Mouse (Mus musculus): ENCODE measurements around the gene Zbtb26. TPM values are rescaled to one million over a fixed set of nuclear protein-coding genes. Genes with fewer than 3 reads are reported as not detected.

Zbtb26 gene
- polyA plus RNA-seq, 1 experiment from 2014 or later, result 2.2 TPM

- peaks cover 5% of the 10 kb centered on the region; the same call in 1 of the 2 replicates for H3K4me1 ChIP-seq (ENCODE audit: insufficient read depth, low read depth, low read length)
- H3K9me3 ChIP-seq (ENCODE audit: low read length), result no peaks in the 10 kb centered on the region
- 0 out of 2 replicates have a peak, but pooled peaks have one; percentile 4 for TF ChIP-seq CTCF (IDR thresholded peaks at IDR 0.05)
- peak; percentile 62 for TF ChIP-seq EP300 (IDR thresholded peaks at IDR 0.05)
- ATAC-seq, result peak; percentile 97
- peak overlapping the region; percentile 81 for H3K9ac ChIP-seq (replicated peaks; ENCODE audit: low read depth)
- H3K27me3 ChIP-seq (replicated peaks; ENCODE audit: insufficient read depth, low read length), result no peaks in the 10 kb centered on the region
- H3K36me3 ChIP-seq (ENCODE audit: insufficient read depth, low read length), result no peaks in the 10 kb centered on the region
- peak overlapping the region; percentile 85 for H3K4me3 ChIP-seq (ENCODE audit: low read depth, low read length)
- 1% methylated on average over 38 of the region's 38 CpGs for WGBS
- peak overlapping the region; percentile 89 for H3K4me2 ChIP-seq (replicated peaks; ENCODE audit: low read depth, low read length)
- peak overlapping the region; percentile 91 for H3K27ac ChIP-seq (ENCODE audit: low read length)
- peak; percentile 96 for DNase-seq (ENCODE audit: low spot score)
Observed at GRCm38 (mm10) chr2:37430593-37431464, 12.1 kb downstream of the Zbtb26 start.

- Histone ChIP-seq H3K27ac (ENCODE audit: low read length) (no peak overlapping the region), H3K9me3 (ENCODE audit: low read length) (no peaks in the 10 kb centered on the region), H3K4me3 (ENCODE audit: low read depth, low read length) (no peak overlapping the region), H3K4me1 (ENCODE audit: insufficient read depth, low read depth, low read length) (no peaks in the 10 kb centered on the region), H3K4me2 (replicated peaks; ENCODE audit: low read depth, low read length) (no peak overlapping the region), H3K27me3 (replicated peaks; ENCODE audit: insufficient read depth, low read length) (no peaks in the 10 kb centered on the region), H3K9ac (replicated peaks; ENCODE audit: low read depth) (no peak overlapping the region), H3K36me3 (ENCODE audit: insufficient read depth, low read length) (no peaks in the 10 kb centered on the region)
- ATAC-seq (no peak), DNase-seq (ENCODE audit: low spot score) (no peak)
- TF ChIP-seq EP300 (IDR thresholded peaks at IDR 0.05) (no peak), CTCF (IDR thresholded peaks at IDR 0.05) (no peak)
- WGBS, result 55% methylated on average over 3 of the region's 3 CpGs
Observed at GRCm38 (mm10) chr2:37423671-37424070, 19.3 kb downstream of the Zbtb26 start.

- under 1% methylated on average over 63 of the region's 75 CpGs for WGBS
- peak within 1 kb of the TSS; percentile 99 for H3K4me3 ChIP-seq (ENCODE audit: low read depth, low read length)
- no peaks in the 10 kb centered on the region for H3K36me3 ChIP-seq (ENCODE audit: insufficient read depth, low read length)
- peak within 1 kb of the TSS; percentile 78 for H3K4me2 ChIP-seq (replicated peaks; ENCODE audit: low read depth, low read length)
- TF ChIP-seq EP300 (IDR thresholded peaks at IDR 0.05), result peak; percentile 73
- no peak for TF ChIP-seq CTCF (IDR thresholded peaks at IDR 0.05)
- no peaks in the 10 kb centered on the region for H3K9me3 ChIP-seq (ENCODE audit: low read length)
- no peaks in the 10 kb centered on the region for H3K4me1 ChIP-seq (ENCODE audit: insufficient read depth, low read depth, low read length)
- DNase-seq (ENCODE audit: low spot score) (peak; percentile 99), ATAC-seq (peak; percentile 99)
- no peaks in the 10 kb centered on the region for H3K27me3 ChIP-seq (replicated peaks; ENCODE audit: insufficient read depth, low read length)
- H3K9ac ChIP-seq (replicated peaks; ENCODE audit: low read depth), result peak within 1 kb of the TSS; percentile 98
- H3K27ac ChIP-seq (ENCODE audit: low read length), result peak within 1 kb of the TSS; percentile 95
Observed at GRCm38 (mm10) chr2:37422306-37423304, 20.3 kb downstream of the Zbtb26 start, which contains the start of gene Rc3h2. Rc3h2 (minus strand) TSS chr2:37422903.

- DNase-seq (ENCODE audit: low spot score), result no peak
- no peak for TF ChIP-seq EP300 (IDR thresholded peaks at IDR 0.05)
- no peak for TF ChIP-seq CTCF (IDR thresholded peaks at IDR 0.05)
- no peaks in the 10 kb centered on the region for H3K4me1 ChIP-seq (ENCODE audit: insufficient read depth, low read depth, low read length)
- H3K4me2 ChIP-seq (replicated peaks; ENCODE audit: low read depth, low read length), result peak overlapping the region; percentile 78
- peak overlapping the region; percentile 95 for H3K27ac ChIP-seq (ENCODE audit: low read length)
- no peaks in the 10 kb centered on the region for H3K27me3 ChIP-seq (replicated peaks; ENCODE audit: insufficient read depth, low read length)
- 4% methylated on average over 3 of the region's 3 CpGs for WGBS
- no peaks in the 10 kb centered on the region for H3K36me3 ChIP-seq (ENCODE audit: insufficient read depth, low read length)
- peak overlapping the region; percentile 99 for H3K4me3 ChIP-seq (ENCODE audit: low read depth, low read length)
- no peak for ATAC-seq
- no peaks in the 10 kb centered on the region for H3K9me3 ChIP-seq (ENCODE audit: low read length)
- H3K9ac ChIP-seq (replicated peaks; ENCODE audit: low read depth), result peak overlapping the region; percentile 98
Observed at GRCm38 (mm10) chr2:37421903-37422302, 21.0 kb downstream of the Zbtb26 start.

GRCm38 (mm10) chr2:37395539-37395938, 47.4 kb downstream of the Zbtb26 start:
- Histone ChIP-seq H3K4me1 (ENCODE audit: insufficient read depth, low read depth, low read length) (no peaks in the 10 kb centered on the region), H3K9me3 (ENCODE audit: low read length) (no peaks in the 10 kb centered on the region), H3K36me3 (ENCODE audit: insufficient read depth, low read length) (peaks cover 18% of the 10 kb centered on the region; the same call in 1 of the 2 replicates), H3K9ac (replicated peaks; ENCODE audit: low read depth) (no peak overlapping the region), H3K27me3 (replicated peaks; ENCODE audit: insufficient read depth, low read length) (no peaks in the 10 kb centered on the region), H3K27ac (ENCODE audit: low read length) (no peak overlapping the region), H3K4me2 (replicated peaks; ENCODE audit: low read depth, low read length) (no peak overlapping the region), H3K4me3 (ENCODE audit: low read depth, low read length) (no peak overlapping the region)
- TF ChIP-seq CTCF (IDR thresholded peaks at IDR 0.05) (peak; percentile 50), EP300 (IDR thresholded peaks at IDR 0.05) (no peak)
- ATAC-seq (no peak), DNase-seq (ENCODE audit: low spot score) (peak; percentile 32)
- 48% methylated on average over 1 of the region's 1 CpGs for WGBS

- peaks cover 10% of the 10 kb centered on the region for H3K36me3 ChIP-seq (ENCODE audit: insufficient read depth, low read length)
Observed at GRCm38 (mm10) chr2:37382921-37383320, 60.0 kb downstream of the Zbtb26 start.

More at GRCm38 (mm10) chr2:37382921-37383320, 60.0 kb downstream of the Zbtb26 start:
- no peak for ATAC-seq
- Histone ChIP-seq H3K9me3 (ENCODE audit: low read length) (no peaks in the 10 kb centered on the region), H3K4me1 (ENCODE audit: insufficient read depth, low read depth, low read length) (no peaks in the 10 kb centered on the region), H3K27ac (ENCODE audit: low read length) (no peak overlapping the region), H3K4me2 (replicated peaks; ENCODE audit: low read depth, low read length) (no peak overlapping the region), H3K4me3 (ENCODE audit: low read depth, low read length) (no peak overlapping the region), H3K9ac (replicated peaks; ENCODE audit: low read depth) (no peak overlapping the region), H3K27me3 (replicated peaks; ENCODE audit: insufficient read depth, low read length) (no peaks in the 10 kb centered on the region)
- 93% methylated on average over 9 of the region's 9 CpGs for WGBS
- no peak for TF ChIP-seq CTCF (IDR thresholded peaks at IDR 0.05)
- TF ChIP-seq EP300 (IDR thresholded peaks at IDR 0.05), result no peak
- no peak for DNase-seq (ENCODE audit: low spot score)

Other genes starting within 250 kb of the Zbtb26 start
- gene Olfr366, start 231.6 kb downstream of the Zbtb26 start, polyA plus RNA-seq (2015; fragmentation: Nextera tagmentation; extraction: Ambion mirVana), result not detected in 2 replicates
- not detected in 2 replicates for gene Olfr368, start 116.6 kb downstream of the Zbtb26 start, polyA plus RNA-seq (2015; fragmentation: Nextera tagmentation; extraction: Ambion mirVana)
- 38.1 and 41.8 TPM in 2 replicates for gene Pdcl, start 83.8 kb downstream of the Zbtb26 start, polyA plus RNA-seq (2015; fragmentation: Nextera tagmentation; extraction: Ambion mirVana)
- 7.6 and 9.3 TPM in 2 replicates for gene Rc3h2, start 20.2 kb downstream of the Zbtb26 start, polyA plus RNA-seq (2015; fragmentation: Nextera tagmentation; extraction: Ambion mirVana)
- 3.1 and 3.5 TPM in 2 replicates for gene Zbtb6, start within 50 bp of the Zbtb26 start, polyA plus RNA-seq (2015; fragmentation: Nextera tagmentation; extraction: Ambion mirVana)
- 22.3 and 26.7 TPM in 2 replicates for gene Rabgap1, start 144 bp upstream of the Zbtb26 start, polyA plus RNA-seq (2015; fragmentation: Nextera tagmentation; extraction: Ambion mirVana)
- 0.94 and 1.5 TPM in 2 replicates for gene Gpr21, start 73.2 kb upstream of the Zbtb26 start, polyA plus RNA-seq (2015; fragmentation: Nextera tagmentation; extraction: Ambion mirVana)